Mouse (Mus musculus) lung, postnatal 0 days (tissue): ENCODE data around the gene Asns. TPM values are rescaled to one million over a fixed set of nuclear protein-coding genes. Genes with fewer than 3 reads are reported as not detected.
"Not testable (repeated sequence)": the region's sequence is repeated elsewhere in the genome, so short reads cannot be mapped to it uniquely, and the experiment has no call there.

Experiments
- ATAC-seq: fragments of 200-750 bp; cut with Nextera tagmentation; 2 replicates; pipeline ENCODE4 v1.8.0; 2017; ENCODE audit warnings: moderate library complexity
- DNase-seq: peaks from one replicate; pipeline ENCODE4 v3.0.0-alpha.2; 2016; ENCODE audit warnings: low spot score
- H3K27ac ChIP-seq: fragments of 300-500 bp; sonication (generic); 2 replicates; pipeline ENCODE4 v1.5.1; 2014; ENCODE audit warnings: antibody characterized with exemption, mild to moderate bottlenecking, low read length, mixed read lengths
- H3K27me3 ChIP-seq: fragments of 300-500 bp; sonication (generic); replicated peaks from 2 replicates; pipeline ENCODE4 v1.6.1; 2014; ENCODE audit warnings: low read length, mixed read lengths; ENCODE audit not compliant: insufficient read depth
- H3K36me3 ChIP-seq: fragments of 300-500 bp; sonication (generic); 2 replicates; pipeline ENCODE4 v1.6.1; 2014; ENCODE audit warnings: low read length, mixed read lengths; ENCODE audit not compliant: insufficient read depth
- H3K4me1 ChIP-seq: fragments of 300-500 bp; sonication (generic); 2 replicates; pipeline ENCODE4 v1.6.1; 2014; ENCODE audit warnings: antibody characterized with exemption, low read depth, low read length, mixed read lengths; ENCODE audit not compliant: insufficient read depth
- H3K4me2 ChIP-seq: fragments of 300-500 bp; sonication (generic); replicated peaks from 2 replicates; pipeline ENCODE4 v1.6.1; 2014; ENCODE audit warnings: low read depth, mild to moderate bottlenecking, low read length, moderate library complexity, mixed read lengths
- H3K4me3 ChIP-seq: fragments of 300-500 bp; sonication (generic); 2 replicates; pipeline ENCODE4 v1.5.1; 2014; ENCODE audit warnings: low read depth, low read length
- H3K9ac ChIP-seq: fragments of 300-500 bp; sonication (generic); replicated peaks from 2 replicates; pipeline ENCODE4 v1.6.1; 2014; ENCODE audit warnings: low read depth, mild to moderate bottlenecking
- H3K9me3 ChIP-seq: fragments of 300-500 bp; sonication (generic); 2 replicates; pipeline ENCODE4 v1.6.1; 2016; ENCODE audit warnings: low read length, mixed read lengths
- CTCF ChIP-seq: IDR thresholded peaks from 2 replicates; pipeline ENCODE4 v1.5.1; 2016; ENCODE audit warnings: antibody characterized with exemption, mild to moderate bottlenecking
- EP300 ChIP-seq: IDR thresholded peaks from 2 replicates; pipeline ENCODE4 v1.6.1; 2016; ENCODE audit warnings: antibody characterized with exemption, mild to moderate bottlenecking, control low read depth
- WGBS: fragments of 180-500 bp; shearing (Covaris S2); extraction: QIAGEN DNeasy Blood & Tissue Kit; methylation state at CpG from one replicate; pipeline ENCODE4 v1.1.7; 2014; 5-methylcytosine and 5-hydroxymethylcytosine counted together
- polyA plus RNA-seq: library from polyadenylated mRNA; unstranded; fragments of >200 nt; fragmentation: Nextera tagmentation; extraction: Ambion mirVana; gene quantifications from 2 replicates; pipeline ENCODE4 v1.2.1, GENCODE M21; 2015

Gene Asns
- polyA plus RNA-seq, 1 experiment from 2014 or later = 16.8 TPM

DNA sequence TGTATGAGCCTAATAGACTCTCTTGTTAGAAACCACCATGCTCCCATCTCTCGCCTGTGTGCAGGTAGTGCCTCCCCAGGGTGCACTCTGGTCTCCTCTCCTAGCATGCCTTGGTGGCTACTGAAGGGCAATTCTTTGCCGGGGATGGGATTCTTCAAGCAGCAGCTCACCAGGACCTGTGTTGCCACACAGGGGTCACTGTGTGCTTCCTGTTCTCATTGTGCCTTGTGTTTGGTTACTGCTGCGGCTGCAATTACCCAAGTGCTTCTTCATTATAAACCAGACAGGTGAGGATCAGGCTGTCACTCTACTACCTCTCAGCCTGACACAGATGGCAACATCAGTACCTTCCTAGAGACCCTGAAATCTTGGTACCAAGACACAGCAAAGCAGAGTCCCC lies 21.6 kb downstream of the Asns start:
- Histone ChIP-seq H3K36me3 (no peaks in the 10 kb centered on the region), H3K4me2 (no peak overlapping the region), H3K9ac (no peak overlapping the region), H3K9me3 (no peaks in the 10 kb centered on the region), H3K27ac (no peak overlapping the region), H3K4me1 (no peaks in the 10 kb centered on the region), H3K27me3 (no peaks in the 10 kb centered on the region), H3K4me3 (no peak overlapping the region)
- DNase-seq (no peak), ATAC-seq (no peak)
- TF ChIP-seq CTCF (no peak), EP300 (no peak)
- 46% methylated on average over 3 of the region's 3 CpGs for WGBS

DNA sequence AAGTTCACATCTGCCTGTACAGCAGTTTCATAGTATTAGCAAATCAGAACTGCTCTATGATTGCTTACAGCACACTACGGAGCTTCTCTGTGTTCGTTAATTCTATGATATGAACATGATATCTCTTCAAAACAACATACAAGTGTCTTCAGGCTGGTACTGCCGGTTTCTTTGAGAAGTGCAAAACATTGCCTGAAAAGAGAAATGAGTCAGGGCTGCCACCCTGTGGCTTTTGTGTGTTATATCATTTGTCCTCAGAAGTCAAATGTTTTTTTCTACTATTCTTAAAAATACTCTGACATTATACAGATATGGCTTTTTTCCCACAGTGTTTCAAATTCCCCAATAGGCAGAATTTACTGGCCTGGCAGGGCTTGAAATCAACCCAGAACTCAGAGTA lies 22.5 kb downstream of the Asns start:
- DNase-seq (no peak), ATAC-seq (no peak)
- 41% methylated on average over 3 of the region's 3 CpGs for WGBS
- TF ChIP-seq CTCF = peak; percentile 62
- no peak for TF ChIP-seq EP300
- H3K27ac ChIP-seq = no peak overlapping the region
- H3K4me3 ChIP-seq = no peak overlapping the region
- no peaks in the 10 kb centered on the region for H3K27me3 ChIP-seq
- H3K4me1 ChIP-seq = no peaks in the 10 kb centered on the region
- no peaks in the 10 kb centered on the region for H3K9me3 ChIP-seq
- H3K36me3 ChIP-seq = no peaks in the 10 kb centered on the region
- H3K4me2 ChIP-seq = no peak overlapping the region
- no peak overlapping the region for H3K9ac ChIP-seq

DNA sequence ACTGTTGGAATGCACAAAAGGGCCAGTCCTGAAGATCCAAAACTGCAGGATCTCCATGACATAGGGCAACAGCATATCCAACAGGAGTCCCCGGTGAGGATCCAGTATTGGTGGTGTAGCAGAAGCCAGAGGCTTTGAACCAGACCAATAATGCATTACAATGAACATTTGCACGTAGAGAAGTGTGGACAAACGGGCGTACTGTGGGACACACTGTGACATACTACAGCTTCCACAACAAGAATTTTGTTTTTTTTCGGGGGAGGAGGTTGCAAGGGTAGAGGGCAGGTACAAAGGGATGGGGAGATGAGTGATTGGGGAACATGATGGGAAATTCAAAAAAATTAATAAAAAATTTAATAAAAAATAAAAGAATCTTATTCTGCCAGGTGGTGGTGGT lies 23.3 kb downstream of the Asns start:
- Histone ChIP-seq H3K9me3 (no peaks in the 10 kb centered on the region), H3K4me2 (no peak overlapping the region), H3K9ac (no peak overlapping the region), H3K27ac (no peak overlapping the region), H3K36me3 (no peaks in the 10 kb centered on the region), H3K4me3 (no peak overlapping the region), H3K27me3 (no peaks in the 10 kb centered on the region), H3K4me1 (no peaks in the 10 kb centered on the region)
- TF ChIP-seq EP300 (no peak), CTCF (no peak)
- DNase-seq (no peak), ATAC-seq (no peak)
- WGBS = 81% methylated on average over 5 of the region's 5 CpGs

DNA sequence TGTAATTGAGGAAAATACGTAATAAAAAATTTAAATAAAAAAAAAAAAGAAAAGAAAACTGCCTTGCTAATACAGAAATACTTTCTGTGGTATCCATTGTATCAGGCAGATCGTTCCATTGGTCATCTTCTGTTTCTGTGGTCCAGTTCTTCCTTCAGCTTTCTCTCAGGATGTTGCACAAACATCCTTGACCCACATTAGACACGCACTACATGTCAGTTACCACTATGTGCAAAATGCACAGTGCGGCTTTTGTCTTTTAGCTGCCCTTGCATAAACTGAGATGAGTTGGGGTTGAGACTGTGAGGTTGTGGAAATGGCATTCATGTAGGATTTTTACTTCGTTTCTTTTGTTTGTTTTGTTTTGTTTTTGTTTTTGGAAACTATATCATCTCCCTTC lies 24.7 kb downstream of the Asns start:
- no peaks in the 10 kb centered on the region for H3K4me1 ChIP-seq
- no peaks in the 10 kb centered on the region for H3K9me3 ChIP-seq
- no peak for DNase-seq
- H3K4me2 ChIP-seq = no peak overlapping the region
- H3K27ac ChIP-seq = no peak overlapping the region
- H3K27me3 ChIP-seq = no peaks in the 10 kb centered on the region
- WGBS = 71% methylated on average over 5 of the region's 5 CpGs
- ATAC-seq = no peak
- H3K36me3 ChIP-seq = no peaks in the 10 kb centered on the region
- H3K4me3 ChIP-seq = no peak overlapping the region
- TF ChIP-seq EP300 (no peak), CTCF (no peak)
- no peak overlapping the region for H3K9ac ChIP-seq

DNA sequence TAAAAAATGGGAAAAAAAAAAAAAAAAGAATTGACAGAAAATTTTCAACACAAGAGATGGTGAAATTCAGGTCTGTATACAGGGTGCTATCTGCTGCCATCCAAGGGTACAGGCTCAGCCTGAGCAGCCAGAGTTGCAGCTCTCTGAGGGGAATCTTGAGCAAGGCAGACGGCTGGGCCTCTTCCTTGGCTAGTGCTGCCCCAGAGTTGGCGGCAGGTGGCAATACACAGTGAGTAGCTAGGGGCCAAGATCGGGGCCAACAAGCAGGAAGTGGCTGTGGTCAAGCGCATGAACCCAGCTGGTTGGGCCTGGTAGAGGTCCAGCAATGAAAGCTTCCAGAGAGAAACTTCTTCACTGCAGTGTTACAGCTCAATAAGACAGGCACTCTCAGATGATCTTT lies 27.2 kb downstream of the Asns start:
- not testable (repeated sequence) for H3K4me2 ChIP-seq, H3K36me3 ChIP-seq, H3K4me1 ChIP-seq, H3K9me3 ChIP-seq, ATAC-seq, H3K27me3 ChIP-seq, H3K27ac ChIP-seq, DNase-seq, H3K4me3 ChIP-seq, H3K9ac ChIP-seq
- WGBS = 83% methylated on average over 3 of the region's 4 CpGs

DNA sequence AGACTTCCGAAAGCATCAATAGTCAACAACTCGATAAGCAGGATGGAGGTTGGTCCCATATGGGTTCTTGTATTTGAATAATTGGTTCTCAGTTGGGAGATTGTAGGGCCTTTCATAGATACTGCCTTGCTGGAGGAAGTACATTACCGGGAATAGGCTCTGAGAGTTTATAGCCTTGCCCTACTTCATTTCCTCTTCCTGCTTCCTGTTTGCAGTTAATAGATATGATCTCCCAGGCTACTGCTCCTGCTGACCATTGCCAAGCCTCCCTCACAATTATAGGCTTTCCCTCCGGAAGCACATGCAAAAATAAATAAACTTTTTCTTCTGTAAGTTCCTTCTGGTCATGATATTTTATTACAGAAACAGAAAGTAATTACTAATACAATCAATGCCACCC lies 31.6 kb downstream of the Asns start:
- peak; percentile 61 for DNase-seq
- no peaks in the 10 kb centered on the region for H3K27me3 ChIP-seq
- H3K4me2 ChIP-seq = no peak overlapping the region
- H3K9ac ChIP-seq = no peak overlapping the region
- H3K9me3 ChIP-seq = no peaks in the 10 kb centered on the region
- 0 out of 2 replicates have a peak overlapping the region, but pooled peaks have one; percentile 33 for H3K27ac ChIP-seq
- no peaks in the 10 kb centered on the region for H3K36me3 ChIP-seq
- 43% methylated on average over 4 of the region's 4 CpGs for WGBS
- no peaks in the 10 kb centered on the region for H3K4me1 ChIP-seq
- no peak overlapping the region for H3K4me3 ChIP-seq
- TF ChIP-seq CTCF (no peak), EP300 (peak; percentile 88)
- peak; percentile 89 for ATAC-seq

DNA sequence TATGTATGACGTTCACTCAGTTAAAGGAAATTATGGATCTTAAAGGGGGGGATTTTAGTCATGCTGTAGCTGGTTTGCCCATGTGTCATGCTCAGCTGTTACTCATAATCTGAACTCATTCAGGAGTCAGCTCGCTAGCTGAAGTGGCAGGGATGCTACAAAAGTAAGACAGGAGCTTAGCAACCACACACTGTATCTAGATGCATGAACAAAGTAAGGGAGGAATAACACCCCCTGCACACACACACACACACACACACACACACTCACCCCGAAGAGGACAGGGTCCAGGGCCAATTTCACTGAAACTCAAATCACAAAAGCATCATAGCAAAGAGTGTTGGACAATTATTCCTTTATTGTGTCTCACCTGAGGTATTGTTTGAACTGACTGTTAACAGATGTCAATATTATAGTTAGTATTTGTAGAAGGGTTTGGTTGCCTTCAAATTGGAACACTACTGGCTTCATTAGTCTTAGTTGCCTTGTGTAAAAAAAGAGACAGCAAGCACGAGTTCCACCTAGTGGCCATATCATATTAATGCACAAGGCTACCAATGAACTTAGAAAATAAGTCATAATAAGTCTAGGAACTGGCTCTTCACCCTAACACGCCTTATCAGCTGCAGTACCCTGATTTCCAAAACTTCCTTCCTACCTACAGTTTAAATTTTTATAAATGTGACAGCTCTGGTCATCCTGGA lies 32.5 kb downstream of the Asns start:
- no peak for TF ChIP-seq EP300
- TF ChIP-seq CTCF = peak; percentile 74
- Histone ChIP-seq H3K27ac (peak overlapping the region; percentile 33; the same call in 1 of the 2 replicates), H3K4me3 (no peak overlapping the region), H3K27me3 (no peaks in the 10 kb centered on the region), H3K36me3 (no peaks in the 10 kb centered on the region), H3K9me3 (no peaks in the 10 kb centered on the region), H3K4me2 (no peak overlapping the region), H3K9ac (no peak overlapping the region), H3K4me1 (no peaks in the 10 kb centered on the region)
- DNase-seq = peak; percentile 61
- no peak for ATAC-seq
- 58% methylated on average over 5 of the region's 5 CpGs for WGBS
